Mouse (Mus musculus) liver, adult 2 months (tissue): ENCODE measurements around the gene Hemk1.

Experiments
- CTCF ChIP-seq: fragments of 200-500 bp; IDR thresholded peaks from 2 replicates; pipeline ENCODE4 v1.5.1; 2011; ENCODE audit warnings: low read depth, low read length, control low read depth
- POLR2A ChIP-seq: fragments of 200-500 bp; IDR thresholded peaks from 2 replicates; pipeline ENCODE4 v1.6.1; 2011; ENCODE audit warnings: low read length, control low read depth; ENCODE audit not compliant: insufficient read depth; ENCODE audit errors: extremely low read depth

- TF ChIP-seq POLR2A, result no peak
- no peak for TF ChIP-seq CTCF
These were observed 32.3 kb downstream of the Hemk1 start for GRCm38 (mm10) chr9:107305601-107306542.
